Mouse (Mus musculus) midbrain, embryonic 16.5 days (tissue): ENCODE results near the gene Usp24. TPM values are rescaled to one million over a fixed set of nuclear protein-coding genes. Genes with fewer than 3 reads are reported as not detected.
"Not testable (repeated sequence)": the region's sequence is repeated elsewhere in the genome, so short reads cannot be mapped to it uniquely, and the experiment has no call there.

Experiments
- ATAC-seq: fragments of 200-750 bp; cut with Nextera tagmentation; 2 replicates; pipeline ENCODE4 v1.8.0; 2017; ENCODE audit warnings: moderate TSS enrichment
- H3K27ac ChIP-seq: fragments of 300-500 bp; sonication (generic); 2 replicates; pipeline ENCODE4 v1.5.1; 2014; ENCODE audit warnings: mild to moderate bottlenecking, low read length, mixed read lengths
- H3K27me3 ChIP-seq: fragments of 300-500 bp; sonication (generic); 2 replicates; pipeline ENCODE4 v1.6.1; 2014; ENCODE audit warnings: low read depth, low read length, mixed read lengths; ENCODE audit not compliant: control insufficient read depth, insufficient read depth
- H3K36me3 ChIP-seq: fragments of 300-500 bp; sonication (generic); 2 replicates; pipeline ENCODE4 v1.6.1; 2014; ENCODE audit warnings: mild to moderate bottlenecking, low read length, moderate library complexity, mixed read lengths; ENCODE audit not compliant: control insufficient read depth, insufficient read depth
- H3K4me1 ChIP-seq: fragments of 300-500 bp; sonication (generic); 2 replicates; pipeline ENCODE4 v1.6.1; 2014; ENCODE audit warnings: mild to moderate bottlenecking, low read length, mixed read lengths; ENCODE audit not compliant: control insufficient read depth, insufficient read depth
- H3K4me2 ChIP-seq: fragments of 300-500 bp; sonication (generic); 2 replicates; pipeline ENCODE4 v1.6.1; 2014; ENCODE audit warnings: mild to moderate bottlenecking, low read length, mixed read lengths
- H3K4me3 ChIP-seq: fragments of 300-500 bp; sonication (generic); 2 replicates; pipeline ENCODE4 v1.5.1; 2014; ENCODE audit warnings: low read depth, mild to moderate bottlenecking, low read length, moderate library complexity, mixed read lengths
- H3K9ac ChIP-seq: fragments of 300-500 bp; sonication (generic); 2 replicates; pipeline ENCODE4 v1.6.1; 2014; ENCODE audit warnings: low read depth, low read length, mixed read lengths
- H3K9me3 ChIP-seq: fragments of 300-500 bp; sonication (generic); replicated peaks from 2 replicates; pipeline ENCODE4 v1.6.1; 2014; ENCODE audit warnings: mild to moderate bottlenecking, low read length, mixed read lengths; ENCODE audit not compliant: control insufficient read depth, poor library complexity, severe bottlenecking
- WGBS: fragments of 180-500 bp; shearing (Covaris S2); extraction: QIAGEN DNeasy Blood & Tissue Kit; methylation state at CpG from one replicate; pipeline ENCODE4 v1.1.7; 2014; 5-methylcytosine and 5-hydroxymethylcytosine counted together
- polyA plus RNA-seq: library from polyadenylated mRNA; unstranded; fragments of >200 nt; fragmentation: Nextera tagmentation; extraction: Ambion mirVana; gene quantifications from 2 replicates; pipeline ENCODE4 v1.2.1, GENCODE M21; 2015

The Usp24 gene
- polyA plus RNA-seq, 1 experiment from 2014 or later, result 7.6 TPM

DNA sequence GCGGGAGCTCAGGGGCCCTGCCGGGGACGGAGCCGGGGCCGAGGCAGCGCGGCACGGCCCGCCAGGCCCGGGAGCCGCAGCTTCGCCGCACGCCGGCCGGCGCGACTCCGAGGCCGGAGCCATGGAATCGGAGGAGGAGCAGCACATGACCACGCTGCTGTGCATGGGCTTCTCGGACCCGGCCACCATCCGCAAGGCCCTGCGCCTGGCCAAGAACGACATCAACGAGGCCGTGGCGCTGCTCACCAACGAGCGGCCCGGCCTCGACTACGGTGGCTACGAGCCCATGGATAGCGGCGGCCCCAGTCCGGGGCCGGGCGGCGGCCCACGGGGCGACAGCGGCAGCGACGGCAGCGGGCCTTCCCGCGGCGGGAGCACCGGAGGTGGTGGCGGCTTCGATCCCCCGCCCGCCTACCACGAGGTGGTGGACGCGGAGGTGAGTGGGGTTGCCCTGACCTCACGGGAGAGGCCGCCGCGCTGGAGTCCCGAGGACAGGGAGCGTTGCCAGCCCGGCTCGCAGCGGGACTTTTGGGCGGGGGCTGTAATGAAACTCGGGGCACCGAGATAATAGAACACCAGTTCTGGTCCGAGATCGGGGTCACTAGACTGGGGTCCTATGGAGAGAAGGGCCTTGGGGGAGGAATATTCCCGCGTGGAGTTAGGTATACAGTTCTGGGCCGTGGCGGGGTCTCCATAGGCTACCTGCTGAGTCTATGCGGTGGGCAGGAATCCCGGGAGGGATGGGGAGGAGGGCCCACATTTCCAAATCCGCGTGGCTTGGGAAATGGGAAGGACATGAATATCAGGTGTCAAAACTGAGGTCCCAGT lies 552 bp downstream of the Usp24 start:
- ATAC-seq, result peak; percentile 86
- no peaks in the 10 kb centered on the region for H3K36me3 ChIP-seq
- peak overlapping the region; percentile 98 for H3K9ac ChIP-seq
- peak overlapping the region; percentile 82 for H3K4me2 ChIP-seq
- peak overlapping the region; percentile 93 for H3K27ac ChIP-seq
- no peaks in the 10 kb centered on the region for H3K9me3 ChIP-seq
- H3K4me3 ChIP-seq, result peak overlapping the region; percentile 94
- peaks cover 30% of the 10 kb centered on the region for H3K4me1 ChIP-seq
- no peaks in the 10 kb centered on the region for H3K27me3 ChIP-seq
- under 1% methylated on average over 79 of the region's 81 CpGs for WGBS

DNA sequence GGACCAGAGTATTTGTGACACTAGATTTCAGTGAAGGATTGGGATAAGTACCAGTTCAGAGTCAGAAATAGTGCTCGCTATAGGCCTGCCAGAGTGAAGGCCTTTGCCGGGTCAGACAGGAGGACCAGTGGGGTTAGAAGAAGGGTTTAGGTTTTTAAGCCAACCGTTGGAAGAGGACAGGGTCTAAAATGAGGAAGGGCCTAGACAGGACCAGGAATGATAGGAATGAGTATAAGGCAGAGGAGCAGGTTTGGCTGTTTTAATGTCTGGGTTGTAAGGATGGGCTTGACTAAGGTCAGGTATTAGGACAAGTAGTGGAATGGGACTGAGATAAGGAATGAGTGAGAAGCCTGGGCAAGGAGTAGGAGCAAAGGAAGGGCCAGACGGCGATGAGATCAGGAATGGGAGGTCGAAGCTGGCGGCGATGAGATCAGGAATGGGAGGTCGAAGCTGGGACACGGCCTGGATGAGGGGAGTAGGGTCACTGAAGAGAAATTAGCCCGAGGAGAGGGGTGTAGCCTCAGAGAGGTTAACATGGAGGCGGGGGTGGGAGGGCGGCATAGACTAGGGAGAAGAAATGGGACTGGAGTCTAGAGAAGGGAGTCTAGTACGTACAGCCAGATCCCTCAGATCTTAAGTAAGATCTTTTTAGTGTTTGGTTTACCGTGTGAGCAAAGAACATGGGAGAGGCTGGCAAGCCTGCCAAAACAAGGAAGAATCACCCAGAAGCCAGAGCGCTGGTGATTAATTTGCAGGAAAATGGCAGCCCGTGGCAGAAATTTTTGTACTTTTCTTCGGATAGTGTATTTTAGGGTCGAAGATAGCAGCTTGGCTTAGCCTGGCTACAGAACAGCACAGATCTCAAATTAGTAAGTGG lies 1.4 kb downstream of the Usp24 start:
- Histone ChIP-seq H3K9ac (peak overlapping the region; percentile 98), H3K4me3 (peak overlapping the region; percentile 94), H3K27ac (peak overlapping the region; percentile 93; the same call in 1 of the 2 replicates), H3K4me1 (peaks cover 30% of the 10 kb centered on the region), H3K36me3 (no peaks in the 10 kb centered on the region), H3K9me3 (no peaks in the 10 kb centered on the region), H3K4me2 (peak overlapping the region; percentile 82), H3K27me3 (no peaks in the 10 kb centered on the region)
- WGBS, result 17% methylated on average over 19 of the region's 19 CpGs
- no peak for ATAC-seq

DNA sequence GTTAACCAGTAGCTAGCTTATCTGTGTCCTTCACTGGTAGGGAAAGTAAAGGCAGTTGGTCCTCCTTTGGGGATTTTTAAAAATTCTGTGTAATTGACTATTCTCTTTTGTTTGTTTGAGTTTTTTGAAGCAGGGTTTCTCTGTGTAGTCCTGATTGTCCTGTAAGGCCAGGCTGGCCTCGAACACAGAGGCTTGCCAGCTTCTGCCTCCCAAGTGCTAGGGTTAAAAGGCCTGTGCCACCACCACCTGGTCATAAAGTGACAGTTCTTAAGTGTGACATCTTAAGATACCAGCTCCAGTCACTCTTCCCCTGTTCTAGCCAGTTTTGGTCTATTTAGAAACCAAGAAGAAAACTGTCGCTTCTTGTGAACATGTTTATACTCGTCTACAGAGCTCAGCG lies 2.2 kb downstream of the Usp24 start:
- Histone ChIP-seq H3K36me3 (no peaks in the 10 kb centered on the region), H3K27ac (no peak overlapping the region), H3K4me3 (peak overlapping the region; percentile 94), H3K9me3 (no peaks in the 10 kb centered on the region), H3K4me1 (peaks cover 30% of the 10 kb centered on the region), H3K4me2 (peak overlapping the region; percentile 82), H3K9ac (no peak overlapping the region), H3K27me3 (no peaks in the 10 kb centered on the region)
- no peak for ATAC-seq
- WGBS, result 86% methylated on average over 4 of the region's 4 CpGs

DNA sequence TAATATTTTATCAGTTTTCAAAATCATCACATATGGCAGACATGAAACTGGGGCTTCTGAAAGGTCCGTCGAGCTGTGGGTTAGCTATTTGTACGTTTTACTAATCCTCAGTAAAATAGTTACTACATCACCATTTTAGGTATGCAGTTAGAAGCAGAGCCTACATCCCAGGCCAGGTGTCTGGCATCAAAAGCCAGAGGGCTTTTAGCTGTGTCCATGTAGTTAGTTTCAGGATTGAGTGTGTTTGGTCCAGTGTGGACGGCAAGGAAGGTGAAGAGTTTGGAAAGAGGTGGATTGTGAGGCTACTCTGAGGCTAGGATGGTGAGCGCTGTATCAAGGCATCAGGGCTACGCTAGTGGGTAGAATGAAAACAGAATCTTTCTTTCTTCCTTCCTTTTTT lies 3.0 kb downstream of the Usp24 start:
- Histone ChIP-seq H3K4me2 (peak overlapping the region; percentile 9; the same call in 1 of the 2 replicates), H3K27ac (no peak overlapping the region), H3K9me3 (no peaks in the 10 kb centered on the region), H3K9ac (no peak overlapping the region), H3K36me3 (no peaks in the 10 kb centered on the region), H3K4me3 (no peak overlapping the region), H3K27me3 (no peaks in the 10 kb centered on the region), H3K4me1 (peaks cover 30% of the 10 kb centered on the region)
- WGBS, result 89% methylated on average over 6 of the region's 6 CpGs
- ATAC-seq, result no peak

DNA sequence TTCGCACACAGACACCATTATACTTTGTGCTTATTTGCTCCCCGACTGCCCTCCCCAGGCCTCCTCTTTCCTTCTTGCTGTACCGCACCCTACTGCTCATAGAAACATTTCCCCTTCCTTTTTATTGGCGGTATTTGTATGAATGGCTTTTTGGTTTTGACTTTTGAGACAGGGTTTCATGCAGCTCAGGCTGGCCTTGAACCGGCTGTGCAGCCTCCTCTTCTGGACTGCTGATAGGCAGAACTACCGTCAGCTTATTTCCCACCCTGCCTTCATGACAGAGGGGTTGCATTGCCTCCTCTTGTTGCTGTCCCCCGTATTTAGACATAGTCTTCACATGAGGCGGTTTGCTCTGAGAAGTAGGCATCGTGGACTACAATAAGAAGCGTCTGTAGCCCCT lies 6.8 kb downstream of the Usp24 start:
- no peak for ATAC-seq

DNA sequence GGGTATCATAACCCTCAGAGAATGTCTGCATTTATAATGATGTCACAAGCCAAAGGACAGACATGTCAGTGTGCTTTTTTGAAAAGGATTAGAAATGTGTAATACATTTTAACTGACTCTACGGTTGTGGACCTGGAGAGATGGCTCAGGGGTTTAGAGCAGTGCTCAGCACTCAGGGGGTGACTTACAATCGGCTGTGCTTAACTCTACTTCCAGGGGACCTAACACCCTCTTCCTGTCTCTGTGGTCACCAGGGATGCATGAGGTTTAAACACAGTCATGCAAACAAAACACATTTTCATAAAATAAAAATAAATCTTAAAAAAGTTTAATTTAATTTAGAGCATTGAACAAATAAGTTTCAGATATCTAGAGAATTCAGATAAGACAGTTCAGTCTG lies 7.3 kb downstream of the Usp24 start:
- no peaks in the 10 kb centered on the region for H3K36me3 ChIP-seq
- H3K4me3 ChIP-seq, result no peak overlapping the region
- no peaks in the 10 kb centered on the region for H3K27me3 ChIP-seq
- peaks cover 14% of the 10 kb centered on the region for H3K4me1 ChIP-seq
- H3K4me2 ChIP-seq, result no peak overlapping the region
- H3K27ac ChIP-seq, result no peak overlapping the region
- ATAC-seq, result no peak
- H3K9ac ChIP-seq, result no peak overlapping the region
- no peaks in the 10 kb centered on the region for H3K9me3 ChIP-seq
- WGBS, result 61% methylated on average over 2 of the region's 2 CpGs

More for the DNA sequence above, 6.8 kb downstream of the Usp24 start:
- H3K9ac ChIP-seq, result no peak overlapping the region
- no peak overlapping the region for H3K4me2 ChIP-seq
- no peak overlapping the region for H3K4me3 ChIP-seq
- 90% methylated on average over 10 of the region's 10 CpGs for WGBS
- H3K9me3 ChIP-seq, result no peaks in the 10 kb centered on the region
- H3K4me1 ChIP-seq, result peaks cover 19% of the 10 kb centered on the region
- no peaks in the 10 kb centered on the region for H3K36me3 ChIP-seq
- H3K27ac ChIP-seq, result no peak overlapping the region
- H3K27me3 ChIP-seq, result no peaks in the 10 kb centered on the region

DNA sequence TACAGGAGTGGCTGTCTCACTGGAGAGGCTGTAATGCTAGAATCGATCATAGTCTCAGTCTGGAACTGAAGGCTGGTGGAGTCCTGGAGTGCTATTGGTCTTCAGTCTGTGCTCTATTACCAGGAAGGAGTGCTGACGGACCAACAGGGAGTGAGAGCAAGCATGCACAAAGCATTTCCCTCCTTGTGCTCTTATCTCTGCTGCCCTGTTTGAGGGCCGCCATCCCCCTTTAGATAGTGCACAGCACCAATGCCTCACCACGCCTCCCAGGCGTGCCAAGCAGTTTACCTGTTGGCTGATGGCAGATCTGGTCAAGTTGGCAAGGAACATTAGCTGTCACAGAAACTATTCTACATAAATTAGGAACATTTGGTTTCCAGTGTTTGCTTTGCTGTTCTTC lies 11.4 kb downstream of the Usp24 start:
- 95% methylated on average over 5 of the region's 5 CpGs for WGBS

DNA sequence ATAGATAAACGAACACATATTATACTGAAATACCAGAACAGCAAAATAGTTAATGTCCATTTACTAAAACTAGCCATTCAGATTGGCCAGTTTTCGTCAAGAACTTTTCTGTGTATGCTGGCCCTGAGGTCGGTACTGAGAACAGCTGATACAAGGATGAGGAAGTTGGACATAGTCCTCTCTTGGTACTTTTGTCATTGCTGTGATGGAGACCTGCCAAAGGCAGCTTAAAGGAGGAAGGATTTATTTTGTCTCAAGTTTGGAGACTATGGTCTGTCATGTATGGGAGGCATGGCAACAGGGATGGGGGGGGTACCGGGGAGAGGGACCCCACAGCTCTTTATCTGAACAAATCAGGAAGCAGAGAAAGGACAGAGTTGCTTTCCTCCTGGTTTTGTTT lies 12.7 kb downstream of the Usp24 start:
- no peak overlapping the region for H3K4me2 ChIP-seq
- H3K27ac ChIP-seq, result no peak overlapping the region
- no peak for ATAC-seq
- WGBS, result 93% methylated on average over 4 of the region's 4 CpGs
- H3K36me3 ChIP-seq, result no peaks in the 10 kb centered on the region
- no peaks in the 10 kb centered on the region for H3K27me3 ChIP-seq
- H3K9ac ChIP-seq, result no peak overlapping the region
- no peaks in the 10 kb centered on the region for H3K4me1 ChIP-seq
- no peak overlapping the region for H3K4me3 ChIP-seq
- no peaks in the 10 kb centered on the region for H3K9me3 ChIP-seq

More for the DNA sequence above, 11.4 kb downstream of the Usp24 start:
- H3K27me3 ChIP-seq, result no peaks in the 10 kb centered on the region
- no peaks in the 10 kb centered on the region for H3K4me1 ChIP-seq
- ATAC-seq, result no peak
- no peaks in the 10 kb centered on the region for H3K36me3 ChIP-seq
- H3K4me2 ChIP-seq, result no peak overlapping the region
- no peaks in the 10 kb centered on the region for H3K9me3 ChIP-seq
- H3K27ac ChIP-seq, result no peak overlapping the region
- H3K9ac ChIP-seq, result no peak overlapping the region
- no peak overlapping the region for H3K4me3 ChIP-seq

DNA sequence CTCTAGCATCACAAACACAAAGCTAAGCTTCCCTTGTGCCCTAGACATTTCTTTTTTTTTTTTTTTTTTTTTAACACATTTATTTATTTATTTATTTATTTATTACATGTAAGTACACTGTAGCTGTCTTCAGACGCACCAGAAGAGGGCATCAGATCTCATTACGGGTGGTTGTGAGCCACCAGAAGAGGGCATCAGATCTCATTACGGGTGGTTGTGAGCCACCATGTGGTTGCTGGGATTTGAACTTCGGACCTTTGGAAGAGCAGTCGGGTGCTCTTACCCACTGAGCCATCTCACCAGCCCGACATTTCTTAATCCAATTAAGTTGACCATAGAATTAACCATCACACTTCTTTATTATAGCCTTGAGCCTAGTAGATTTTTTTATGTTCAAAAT lies 13.2 kb downstream of the Usp24 start:
- H3K9me3 ChIP-seq, H3K9ac ChIP-seq, H3K4me1 ChIP-seq, H3K4me2 ChIP-seq, H3K36me3 ChIP-seq, H3K4me3 ChIP-seq, ATAC-seq, H3K27me3 ChIP-seq, H3K27ac ChIP-seq: not testable (repeated sequence)
- 90% methylated on average over 6 of the region's 6 CpGs for WGBS
